24 mouse cellular contexts compared by ENCODE assay signal in genomic region chr10:39634423-39635101, GRCm38 (mm10). TPM values are rescaled to one million over a fixed set of nuclear protein-coding genes. Genes with fewer than 3 reads are reported as not detected.
A peak's percentile ranks its signal among the peaks of the same experiment; 100 is the strongest.
DNase-seq lines count a peak whose midpoint lies in the region; ATAC-seq and TF ChIP-seq lines count a peak whose summit lies in the region.
"Had no signal": no experiment of that assay in that cellular context is flagged by ENCODE, and none has a peak within 500 bp of the region (broad histone marks: within the 10 kb centered on the region; RNA-seq: fewer than 3 reads in every experiment).

No protein-coding gene starts in this region.

- H3K9ac ChIP-seq in embryonic facial prominence, embryonic 15.5 days: no peak overlapping the region
- H3K9ac ChIP-seq: hindbrain, embryonic 14.5 days; intestine, embryonic 15.5 days had no signal

- H3K36me3 ChIP-seq in E14TG2a.4 (ENCODE audit: insufficient read depth, low read length): peaks cover 24% of the 10 kb centered on the region
- peaks cover 10% of the 10 kb centered on the region; the same call in 1 of the 2 replicates for H3K36me3 ChIP-seq in embryonic facial prominence, embryonic 15.5 days

- no peak overlapping the region for H3K4me2 ChIP-seq in embryonic facial prominence, embryonic 15.5 days (replicated peaks)
- H3K4me2 ChIP-seq: hindbrain, embryonic 14.5 days; intestine, embryonic 15.5 days had no signal

- no peak for TF ChIP-seq CTCF in E14TG2a.4 (conservative IDR thresholded peaks at IDR 0.05; ENCODE audit: low read length)

- peak overlapping the region; percentile 43 for H3K4me3 ChIP-seq in E14TG2a.4 (replicated peaks; ENCODE audit: low read length)
- H3K4me3 ChIP-seq in embryonic facial prominence, embryonic 15.5 days (replicated peaks): no peak overlapping the region
- H3K4me3 ChIP-seq: erythroblast, embryonic 14.5 days; forebrain, embryonic 10.5 days; gastrocnemius, adult 2 months; heart, embryonic 10.5 days; hindbrain, embryonic 10.5 days; intestine, embryonic 15.5 days had no signal

- peak; percentile 41 for DNase-seq in ZHBTc4 (ENCODE audit: low read depth, low spot score)
- no peak for DNase-seq in adrenal gland, postnatal 10 days
- DNase-seq in kidney, adult 8-10 months: no peak
- DNase-seq in left cerebral cortex, adult 9 months (ENCODE audit: low spot score in 2 of 2): no peak
- DNase-seq: adrenal gland, postnatal 14 days; cerebellum, adult 18-20 months; cerebellum, adult 9-11 months; gastrocnemius, adult 2 months; gastrocnemius, postnatal 25 days; heart, adult 18-20 months; heart, postnatal 10 days; kidney, adult 18-20 months had no signal

- peaks cover 80% of the 10 kb centered on the region for H3K4me1 ChIP-seq in E14TG2a.4 (replicated peaks; ENCODE audit: low read depth, low read length)
- peaks cover 23% of the 10 kb centered on the region for H3K4me1 ChIP-seq in embryonic facial prominence, embryonic 15.5 days

- no peak for ATAC-seq in embryonic facial prominence, embryonic 15.5 days (ENCODE audit: insufficient number of reproducible peaks, low FRiP score, low TSS enrichment, low read depth)
- ATAC-seq in megakaryocyte progenitor cell, adult 5-6 weeks (replicated peaks; ENCODE audit: poor library complexity): peak; percentile 85
- ATAC-seq: forebrain, embryonic 14.5 days; intestine, embryonic 15.5 days; Patski had no signal

- H3K27ac ChIP-seq in embryonic facial prominence, embryonic 15.5 days (replicated peaks): 0 out of 2 replicates have a peak overlapping the region, but pooled peaks have one; percentile 22
- H3K27ac ChIP-seq: forebrain, embryonic 10.5 days; heart, embryonic 10.5 days; hindbrain, embryonic 14.5 days; intestine, embryonic 15.5 days had no signal

- H3K9me3 ChIP-seq in E14TG2a.4 (ENCODE audit: low read length): no peaks in the 10 kb centered on the region
- H3K9me3 ChIP-seq in embryonic facial prominence, embryonic 15.5 days (replicated peaks): no peaks in the 10 kb centered on the region
- H3K9me3 ChIP-seq: forebrain, embryonic 10.5 days; heart, embryonic 10.5 days; hindbrain, embryonic 10.5 days; intestine, embryonic 15.5 days had no signal

- no peaks in the 10 kb centered on the region for H3K27me3 ChIP-seq in E14TG2a.4 (ENCODE audit: insufficient read depth, low read length)
- H3K27me3 ChIP-seq in embryonic facial prominence, embryonic 15.5 days: no peaks in the 10 kb centered on the region
- H3K27me3 ChIP-seq: CH12.LX; intestine, embryonic 15.5 days; Patski had no signal

- WGBS in embryonic facial prominence, embryonic 15.5 days: 83% methylated on average over 13 of the region's 13 CpGs

RNA-seq across cellular contexts. Expression of gene Traf3ip2, which starts 21.8 kb away (rescaled TPM):
- polyA plus RNA-seq in embryonic facial prominence, embryonic 15.5 days (2015; fragmentation: Nextera tagmentation; extraction: Ambion mirVana): 22.2 and 22.3 TPM in 2 replicates
- 11.2 and 11.6 TPM in 2 replicates for total RNA-seq in megakaryocyte progenitor cell, adult 5-6 weeks (2015)
- 1.5 and 4.3 TPM in 2 replicates for total RNA-seq in megakaryocyte progenitor cell, adult 5-6 weeks (2017)
- 10 to 100 TPM in 1 of 2 experiments, 1 to 10 TPM in 1; 9.9 to 20.0 TPM for total RNA-seq in adrenal gland, postnatal 10 days (2021)
